Mouse (Mus musculus) ovary, postnatal 10 days (tissue): ENCODE results near the gene Mt4.
"Not testable (repeated sequence)": the region's sequence is repeated elsewhere in the genome, so short reads cannot be mapped to it uniquely, and the experiment has no call there.

Experiments used
- DNase-seq: peaks from one replicate; pipeline ENCODE4 v3.0.0; 2022; ENCODE audit warnings: low spot score

Gene Mt4

DNA sequence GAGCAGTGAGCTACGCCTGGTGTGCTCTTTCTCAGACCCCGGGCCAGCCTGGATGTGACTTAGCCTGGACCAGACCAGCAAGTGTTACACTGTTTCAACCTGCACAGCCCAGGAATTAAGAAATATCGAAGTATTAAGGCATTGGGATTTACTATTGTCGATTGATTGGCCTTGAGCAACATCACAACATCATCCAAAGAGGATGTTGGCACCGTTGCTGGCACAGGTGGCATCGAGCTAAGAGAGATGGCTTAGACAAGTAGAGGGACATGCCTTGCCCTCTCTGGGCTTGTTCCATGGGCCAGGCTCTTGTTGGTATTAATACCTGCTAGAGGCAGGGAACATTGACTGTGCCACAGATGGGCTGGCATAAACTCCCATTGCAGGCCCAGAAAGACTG lies 1.4 kb upstream of the Mt4 start:
- DNase-seq: no peak

DNA sequence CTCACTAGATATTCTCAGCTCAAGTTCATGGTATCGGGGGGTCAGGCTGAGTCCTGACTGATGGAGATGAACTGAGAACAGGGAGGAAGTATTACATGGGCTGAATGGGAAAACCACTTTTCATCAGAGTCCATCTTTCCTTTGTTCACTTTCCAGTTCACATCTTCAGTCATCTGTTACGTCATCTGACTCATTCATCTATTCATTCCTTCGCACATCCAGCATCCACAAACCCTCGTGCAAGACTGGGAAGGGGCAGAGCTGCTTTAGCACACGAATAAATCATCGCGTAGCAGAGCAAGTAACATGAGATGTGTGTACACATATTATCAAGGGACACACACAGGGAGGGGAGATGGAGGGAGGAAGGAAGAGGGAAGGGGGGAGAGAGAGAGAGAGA lies 805 bp upstream of the Mt4 start:
- DNase-seq: no peak

DNA sequence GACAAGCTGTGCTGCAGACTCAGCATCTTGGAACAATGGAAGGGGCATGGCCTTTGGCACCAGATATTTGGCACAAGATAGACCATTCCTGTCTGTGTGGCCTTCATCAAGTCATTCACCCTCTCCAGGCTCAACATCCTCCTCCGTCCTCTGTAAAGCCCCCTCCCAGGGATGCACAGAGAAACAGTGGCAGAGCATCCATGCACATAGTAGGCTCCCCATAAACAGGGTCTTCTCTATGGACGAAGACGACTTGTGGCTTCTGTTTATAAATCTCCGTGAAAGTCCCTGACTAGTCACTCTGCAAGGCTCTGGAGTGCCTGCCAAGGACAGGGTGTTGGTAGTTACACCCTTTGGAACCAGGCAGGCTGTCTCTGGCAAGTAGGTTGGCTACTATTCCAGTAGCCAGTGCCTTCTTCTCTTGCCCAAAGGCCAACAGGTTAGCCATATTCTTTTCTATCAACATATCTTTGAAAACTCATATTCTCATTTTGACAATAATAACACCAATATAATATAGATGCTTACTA lies 3.3 kb downstream of the Mt4 start:
- no peak for DNase-seq

DNA sequence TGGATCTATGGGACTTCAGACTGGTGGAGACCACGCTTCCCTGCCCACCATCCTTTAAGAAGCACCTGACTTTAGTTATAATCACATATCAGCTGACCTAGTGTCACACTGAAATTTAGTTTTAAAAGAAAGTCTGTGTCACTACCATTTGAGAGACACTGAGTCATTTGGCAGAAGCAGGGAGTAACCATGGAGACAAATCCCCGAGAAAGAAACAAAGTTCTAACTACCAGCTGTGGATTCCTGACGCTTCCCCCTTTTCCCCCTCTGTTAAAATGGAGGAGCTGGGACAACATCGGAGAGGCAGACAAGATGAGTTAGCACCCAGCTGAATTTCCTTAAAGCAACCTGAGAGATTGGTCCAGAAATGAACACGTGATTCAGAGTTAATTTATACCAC lies 11.2 kb downstream of the Mt4 start:
- DNase-seq: no peak

DNA sequence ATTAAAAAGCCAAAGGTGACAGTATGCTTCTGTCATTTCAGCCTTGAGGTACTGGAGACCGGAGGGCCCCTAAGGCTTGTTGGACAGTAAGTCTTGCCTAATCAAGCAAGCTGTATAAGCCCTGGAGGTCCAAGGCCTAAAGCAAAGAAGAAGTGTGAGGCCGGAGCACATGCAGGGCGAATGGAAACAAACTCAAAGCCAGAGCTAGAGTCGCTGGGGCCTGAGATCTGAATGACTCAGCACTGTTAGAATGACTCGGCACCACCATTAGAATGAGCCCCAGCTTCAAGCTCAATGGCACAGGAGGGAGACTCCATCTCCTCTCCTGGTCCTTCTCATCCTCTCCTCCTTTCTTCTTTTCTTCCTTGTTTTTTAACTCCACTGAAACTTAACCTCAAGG lies 13.9 kb downstream of the Mt4 start:
- DNase-seq: no peak

DNA sequence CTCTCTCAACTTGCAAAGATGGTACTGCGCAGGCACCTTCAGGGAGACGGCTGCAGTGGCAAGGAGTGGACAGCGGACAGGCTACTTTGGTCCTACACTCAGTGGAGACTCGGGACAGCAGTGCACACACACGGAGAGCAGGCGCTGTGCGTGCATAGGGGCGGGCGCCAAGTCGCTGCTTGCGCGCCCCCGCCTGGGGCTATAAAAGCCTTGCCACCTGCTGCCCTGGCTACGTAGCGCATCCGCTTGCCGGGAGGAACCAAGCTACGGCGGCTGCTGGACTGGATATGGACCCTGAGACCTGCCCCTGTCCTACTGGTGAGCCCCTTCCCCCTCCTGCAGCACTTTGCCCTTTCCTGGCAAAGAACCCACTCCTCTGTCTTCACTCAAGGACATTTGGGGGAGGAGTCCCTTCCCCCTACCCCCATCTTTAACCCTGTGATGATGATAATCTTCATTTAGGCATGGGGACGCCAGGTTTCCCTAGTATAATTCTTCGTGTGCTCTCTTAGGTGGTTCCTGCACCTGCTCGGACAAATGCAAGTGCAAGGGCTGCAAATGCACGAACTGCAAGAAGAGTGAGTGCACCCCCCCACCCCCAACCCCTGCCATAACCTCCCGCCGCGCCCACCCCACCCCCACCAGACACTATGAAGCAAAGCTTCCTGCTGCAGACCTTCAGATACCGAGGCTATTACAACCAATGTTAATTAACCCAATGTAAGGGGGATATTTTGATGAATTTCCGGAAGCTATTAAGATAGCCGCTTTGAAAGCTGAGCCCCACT lies 15.7 kb downstream of the Mt4 start, which contains the start of gene Mt3:
TSS of gene Mt3 (plus strand) at position 95 of the 788 bp plus-strand sequence.
- peak; percentile 7 for DNase-seq

DNA sequence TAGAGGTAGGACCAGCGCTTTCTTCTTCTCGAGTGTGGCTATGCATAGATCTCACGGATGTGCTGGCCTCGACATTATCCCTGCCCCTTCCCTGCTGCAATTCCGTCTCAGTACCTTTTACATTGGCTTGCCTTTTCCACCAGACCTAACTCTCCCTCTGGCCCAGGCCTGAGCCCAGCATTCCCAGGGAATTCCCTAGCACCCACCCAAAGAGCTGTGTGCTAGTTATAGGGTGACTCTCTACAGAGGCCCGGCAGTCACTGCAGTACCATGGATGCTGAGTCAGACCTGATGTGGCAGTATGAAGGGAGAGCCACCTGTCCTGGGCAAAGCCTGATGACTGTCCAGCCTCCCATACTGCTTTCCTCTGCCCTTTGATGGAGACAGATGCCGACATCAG lies 16.5 kb downstream of the Mt4 start:
- no peak for DNase-seq

DNA sequence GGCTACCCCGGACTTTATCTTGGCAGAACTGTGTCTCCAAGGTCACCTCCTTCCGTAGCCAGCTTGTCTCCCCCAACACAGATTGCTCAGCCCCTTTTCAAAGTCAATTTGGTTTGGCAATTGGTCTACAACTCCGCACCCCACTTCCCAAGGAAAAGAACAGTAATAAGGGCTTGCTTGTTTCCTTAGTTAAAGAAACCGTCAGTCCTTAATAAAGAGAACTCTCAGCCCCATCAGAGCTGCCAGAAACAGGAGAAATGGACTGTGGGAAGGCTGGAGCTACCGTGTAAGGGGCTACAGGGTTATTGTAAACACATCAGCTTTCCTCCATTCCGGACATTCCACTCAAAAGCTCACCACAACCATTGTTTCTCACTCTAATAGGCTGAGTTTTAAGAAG lies 17.5 kb downstream of the Mt4 start:
- no peak for DNase-seq

DNA sequence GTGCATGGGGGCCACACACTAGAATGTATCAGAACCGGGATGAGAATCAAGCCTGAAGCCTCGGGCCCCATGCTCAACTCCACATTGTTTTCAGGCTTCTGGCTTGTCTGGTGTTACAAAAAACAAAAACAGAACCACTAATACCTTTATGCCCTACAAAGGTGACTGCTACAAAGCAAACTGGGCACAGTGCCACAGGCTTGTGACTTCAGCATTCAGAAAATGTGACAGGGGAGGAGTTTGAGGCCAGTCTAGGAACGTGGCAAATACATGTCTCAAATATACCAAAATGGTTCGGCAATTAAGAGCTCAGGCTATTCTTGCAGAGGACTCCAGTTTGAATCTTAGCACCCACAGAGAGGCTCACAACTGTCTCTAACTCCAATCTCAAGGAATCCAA lies 19.1 kb downstream of the Mt4 start:
- DNase-seq: no peak

DNA sequence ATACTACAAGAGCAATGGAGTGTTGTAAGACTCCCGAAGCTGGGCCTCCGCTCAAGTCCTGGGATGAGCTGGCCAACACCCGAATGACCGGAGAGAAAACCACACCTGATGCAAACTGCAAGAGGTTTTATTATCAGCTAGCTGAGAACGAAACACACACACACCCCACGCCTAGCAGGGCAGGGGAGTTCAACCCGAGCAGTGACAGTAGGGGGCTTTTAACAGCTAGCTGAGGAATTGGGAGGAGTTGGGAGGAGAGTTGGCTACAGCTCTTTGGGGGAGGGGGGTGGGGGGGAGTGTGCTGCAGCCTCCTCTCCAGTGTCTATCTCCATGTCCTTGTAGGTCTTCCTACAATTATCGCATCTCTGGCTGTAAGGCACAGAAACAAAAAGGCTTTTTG lies 28.8 kb downstream of the Mt4 start:
- not testable (repeated sequence) for DNase-seq

DNA sequence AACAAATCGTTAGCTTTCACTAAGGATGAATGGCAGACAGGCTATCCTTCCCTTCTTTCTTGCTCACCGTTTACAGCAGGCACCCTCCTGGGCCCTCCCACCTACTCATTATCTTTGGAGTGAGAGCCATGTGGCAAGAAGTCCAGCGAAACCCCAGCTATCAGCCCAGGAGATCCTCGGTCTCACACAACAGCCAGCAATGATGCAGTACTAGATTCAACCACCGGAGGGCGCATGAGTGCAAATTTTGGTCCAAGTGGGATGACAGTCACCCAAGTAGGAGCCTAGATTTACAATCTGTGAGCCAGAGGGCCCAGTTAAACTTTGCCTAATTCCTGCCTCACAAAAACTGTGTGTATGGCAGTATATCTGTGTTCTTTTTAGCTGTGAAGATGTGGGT lies 30.2 kb downstream of the Mt4 start:
- peak; percentile 90 for DNase-seq

DNA sequence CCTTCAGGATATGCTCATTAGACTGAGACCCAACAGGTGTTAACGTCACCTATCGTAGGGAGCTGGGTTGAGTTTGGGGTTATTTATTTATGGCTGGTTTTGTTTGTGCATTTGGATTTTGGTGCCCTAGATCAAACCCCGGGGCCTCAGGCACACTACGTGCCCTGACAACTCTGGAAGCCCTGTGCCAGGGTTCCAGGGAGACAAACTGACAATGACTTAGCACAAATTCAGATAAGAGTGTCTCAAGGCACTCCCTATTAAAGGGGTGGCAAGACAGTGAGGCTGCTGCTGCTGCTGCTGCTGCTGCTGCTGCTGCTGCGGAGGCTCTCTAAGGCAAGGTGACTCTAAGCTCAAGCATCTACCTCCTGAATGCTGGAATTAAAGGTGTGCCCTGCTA lies 32.5 kb downstream of the Mt4 start:
- DNase-seq: no peak

DNA sequence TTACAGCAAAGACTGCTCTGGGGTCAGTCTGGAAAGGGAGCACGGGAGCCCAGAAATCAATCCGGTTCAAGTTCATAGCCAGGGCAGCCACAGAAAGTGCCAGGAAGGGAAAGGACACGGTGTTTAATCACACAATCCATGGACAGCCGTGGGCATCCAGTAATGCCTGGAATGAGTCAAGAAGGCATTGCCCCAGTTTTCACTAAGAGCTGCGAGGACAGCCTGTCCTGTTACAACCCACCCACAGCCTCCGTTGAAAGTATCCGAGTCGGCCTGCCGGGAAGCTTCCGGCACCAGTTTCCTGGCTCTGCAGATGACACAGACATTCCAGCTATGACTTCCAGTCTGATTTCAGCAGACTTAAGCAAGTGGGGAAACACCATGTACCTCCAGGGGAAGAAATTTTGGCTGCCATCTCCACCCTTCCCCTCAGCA lies 34.3 kb downstream of the Mt4 start:
- DNase-seq: no peak

DNA sequence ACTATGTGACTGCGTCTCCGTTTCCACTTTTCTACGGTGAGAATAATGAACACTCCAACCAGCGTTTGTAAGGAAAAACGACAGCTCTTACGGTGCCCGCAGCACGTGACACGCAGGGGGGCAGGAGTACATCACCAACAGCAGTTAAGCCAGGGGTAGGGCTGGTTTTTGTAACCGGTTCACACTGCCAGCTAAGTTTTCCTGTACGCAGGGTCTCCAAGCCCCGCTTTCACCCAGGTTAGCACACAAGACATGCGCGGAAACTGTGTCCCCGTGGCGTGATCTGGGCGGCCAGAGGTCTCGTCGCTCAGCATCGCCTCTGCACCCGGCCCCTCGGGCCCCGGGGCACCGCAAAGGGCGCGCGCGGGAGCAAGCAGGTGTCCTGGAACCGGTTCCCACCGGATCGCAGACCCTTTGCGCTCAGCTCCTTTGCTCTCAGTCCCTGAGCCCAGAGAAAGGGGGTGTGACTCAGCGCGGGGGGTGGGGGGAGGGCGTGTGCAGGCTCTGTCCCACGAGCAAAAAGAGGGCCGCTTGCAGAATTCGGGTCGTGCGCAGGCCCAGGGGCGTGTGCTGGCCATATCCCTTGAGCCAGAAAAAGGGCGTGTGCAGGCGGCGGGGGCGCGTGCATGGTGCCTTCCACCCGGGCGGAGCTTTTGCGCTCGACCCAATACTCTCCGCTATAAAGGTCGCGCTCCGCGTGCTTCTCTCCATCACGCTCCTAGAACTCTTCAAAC lies 35.2 kb downstream of the Mt4 start, which contains the start of gene Mt2:
TSS of gene Mt2 (plus strand) at position 590 of the 734 bp plus-strand sequence.
- no peak for DNase-seq

DNA sequence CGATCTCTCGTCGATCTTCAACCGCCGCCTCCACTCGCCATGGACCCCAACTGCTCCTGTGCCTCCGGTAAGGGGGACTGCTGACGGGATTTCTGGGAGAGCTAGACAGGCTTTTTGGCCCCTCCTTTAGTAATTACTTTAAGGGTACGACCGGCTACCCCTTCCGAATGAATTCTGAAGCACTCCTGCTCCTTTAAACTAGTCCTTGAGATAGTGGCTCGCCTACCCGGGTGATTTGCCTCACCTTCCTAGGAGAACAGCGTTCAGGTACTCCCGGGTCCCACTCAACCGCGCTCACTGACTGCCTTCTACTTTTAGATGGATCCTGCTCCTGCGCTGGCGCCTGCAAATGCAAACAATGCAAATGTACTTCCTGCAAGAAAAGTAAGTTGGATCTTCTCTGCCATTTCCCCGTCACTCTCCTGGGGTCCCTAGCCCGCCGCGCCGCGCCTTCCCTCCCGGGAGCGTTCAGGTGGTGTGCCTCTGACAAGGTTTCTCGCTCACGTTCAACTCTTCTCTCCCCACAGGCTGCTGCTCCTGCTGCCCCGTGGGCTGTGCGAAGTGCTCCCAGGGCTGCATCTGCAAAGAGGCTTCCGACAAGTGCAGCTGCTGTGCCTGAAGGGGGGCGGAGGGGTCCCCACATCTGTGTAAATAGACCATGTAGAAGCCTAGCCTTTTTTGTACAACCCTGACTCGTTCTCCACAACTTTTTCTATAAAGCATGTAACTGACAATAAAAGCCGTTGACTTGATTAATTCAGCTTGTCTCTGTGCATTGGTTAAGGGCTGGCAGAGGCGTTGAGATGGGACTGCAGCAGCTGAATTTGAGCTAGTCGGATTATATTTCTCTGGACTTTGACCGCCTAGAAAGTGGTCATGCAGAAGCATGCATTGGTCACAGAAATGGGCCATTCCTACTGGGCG lies 36.1 kb downstream of the Mt4 start:
- no peak for DNase-seq

DNA sequence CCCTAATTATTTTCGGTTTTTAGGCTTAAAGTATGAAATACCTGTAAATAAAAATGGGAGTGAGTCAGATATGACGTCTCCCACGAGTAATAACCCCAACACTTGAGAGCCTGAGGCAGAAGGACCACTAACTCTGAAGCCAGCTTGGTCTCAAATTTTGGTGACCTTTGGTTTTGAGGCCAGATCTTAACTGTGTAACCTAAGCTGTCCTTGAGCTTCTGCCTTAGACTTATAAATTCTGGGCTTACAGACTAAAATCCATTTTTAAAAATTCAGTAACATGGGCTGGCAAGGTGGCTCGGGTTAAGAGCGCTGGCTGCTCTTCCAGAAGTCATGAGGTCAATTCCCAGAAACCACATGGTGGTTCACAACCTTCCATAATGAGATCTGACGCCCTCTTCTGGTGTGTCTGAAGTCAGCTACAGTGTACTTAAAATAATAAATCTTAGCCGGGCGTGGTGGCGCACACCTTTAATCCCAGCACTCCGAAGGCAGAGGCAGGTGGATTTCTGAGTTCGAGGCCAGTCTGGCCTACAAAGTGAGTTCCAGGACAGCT lies 36.9 kb downstream of the Mt4 start:
- no peak for DNase-seq

DNA sequence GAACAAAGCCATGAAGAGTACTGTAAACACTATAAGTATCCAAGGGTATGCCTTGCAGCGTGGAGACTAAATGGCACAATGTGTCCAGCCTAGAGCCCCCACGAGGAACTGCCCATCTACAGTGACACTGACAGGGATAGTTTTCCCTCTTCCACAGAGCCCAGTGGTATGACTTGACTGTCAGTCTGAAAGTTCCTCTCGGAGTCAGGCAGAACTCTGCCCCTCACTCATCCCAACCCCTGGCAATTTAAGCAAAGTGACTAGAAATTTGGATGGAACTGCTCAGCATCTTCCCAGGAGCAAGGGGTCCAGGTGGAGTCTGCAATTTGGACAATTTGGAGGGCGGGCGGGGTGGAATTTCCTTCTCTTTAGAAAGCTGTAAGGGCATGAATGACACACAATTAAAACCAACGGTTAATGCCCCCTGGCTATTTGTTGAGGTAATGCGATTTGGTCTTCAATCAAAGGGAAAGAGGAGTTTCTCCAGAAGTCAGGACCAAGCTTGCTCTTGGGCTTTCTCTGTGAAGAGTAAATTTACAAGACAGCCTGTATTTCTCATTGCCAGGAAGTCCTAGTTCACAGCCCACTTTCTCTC lies 37.7 kb downstream of the Mt4 start:
- DNase-seq: no peak

DNA sequence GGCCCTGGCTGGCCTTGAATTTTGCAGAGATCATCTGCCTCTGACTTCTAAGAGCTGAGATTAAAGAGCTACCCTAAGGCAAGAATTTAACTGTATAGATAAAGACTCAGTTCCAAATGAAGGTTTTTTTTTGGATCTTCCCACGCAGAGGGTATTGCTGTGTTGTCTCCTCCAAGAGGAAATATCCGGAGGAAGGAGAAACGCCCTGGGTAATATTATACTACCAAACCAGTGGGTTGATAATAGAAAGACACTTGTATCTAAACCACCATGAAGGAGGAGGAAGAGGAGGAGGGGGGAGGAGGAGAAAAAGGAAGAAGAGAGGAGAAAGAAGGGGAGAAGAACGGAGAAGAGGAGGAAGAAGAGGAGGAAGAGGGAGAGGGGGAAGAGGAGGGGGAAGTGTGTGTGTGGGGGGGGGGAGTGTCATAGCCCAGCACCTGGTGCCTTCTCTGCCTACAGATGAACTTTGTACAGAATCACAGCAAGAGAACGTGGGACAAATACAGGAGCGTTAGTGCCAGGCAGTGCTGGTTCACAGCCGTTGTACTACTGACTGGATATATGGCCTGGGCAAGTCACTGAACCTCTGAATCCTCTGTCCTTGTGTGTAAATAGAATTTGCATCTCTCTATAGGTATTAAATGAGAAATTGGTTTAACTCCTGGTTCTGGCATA lies 40.9 kb downstream of the Mt4 start:
- no peak for DNase-seq

DNA sequence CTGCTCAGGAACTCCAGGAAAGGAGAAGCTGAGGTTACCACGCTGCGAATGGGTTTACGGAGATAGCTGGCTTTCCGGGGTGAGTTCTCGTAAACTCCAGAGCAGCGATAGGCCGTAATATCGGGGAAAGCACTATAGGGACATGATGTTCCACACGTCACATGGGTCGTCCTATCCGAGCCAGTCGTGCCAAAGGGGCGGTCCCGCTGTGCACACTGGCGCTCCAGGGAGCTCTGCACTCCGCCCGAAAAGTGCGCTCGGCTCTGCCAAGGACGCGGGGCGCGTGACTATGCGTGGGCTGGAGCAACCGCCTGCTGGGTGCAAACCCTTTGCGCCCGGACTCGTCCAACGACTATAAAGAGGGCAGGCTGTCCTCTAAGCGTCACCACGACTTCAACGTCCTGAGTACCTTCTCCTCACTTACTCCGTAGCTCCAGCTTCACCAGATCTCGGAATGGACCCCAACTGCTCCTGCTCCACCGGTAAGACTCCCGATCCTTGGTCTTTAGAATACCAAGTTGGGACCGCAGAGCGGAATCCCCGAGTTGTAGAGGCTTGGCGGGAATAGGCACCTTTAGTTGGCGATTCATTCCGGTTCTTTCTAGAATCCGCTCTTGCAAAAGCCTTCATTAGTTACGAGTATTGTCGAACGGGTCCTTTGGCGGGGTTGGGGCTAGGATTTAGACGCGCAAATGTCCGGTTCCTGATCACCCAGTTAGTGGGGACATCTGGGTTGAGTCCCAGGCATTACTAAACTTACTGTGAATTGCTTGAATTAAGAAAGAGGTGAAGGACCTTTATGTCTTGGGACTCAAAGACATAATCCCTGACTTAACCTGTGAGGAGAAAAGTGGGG lies 42.1 kb downstream of the Mt4 start, which contains the start of gene Mt1:
TSS of gene Mt1 (plus strand) at position 226 of the 856 bp plus-strand sequence.
- DNase-seq: no peak
